Comparison of ENCODE assay signal across 10 mouse cellular contexts in genomic region chr1:155055041-155055440, GRCm38 (mm10). TPM values are rescaled to one million over a fixed set of nuclear protein-coding genes. Genes with fewer than 3 reads are reported as not detected.
A peak's percentile ranks its signal among the peaks of the same experiment; 100 is the strongest.
DNase-seq lines count a peak whose midpoint lies in the region; ATAC-seq and TF ChIP-seq lines count a peak whose summit lies in the region.
"Had no signal": no experiment of that assay in that cellular context is flagged by ENCODE, and none has a peak within 500 bp of the region (broad histone marks: within the 10 kb centered on the region; RNA-seq: fewer than 3 reads in every experiment).

No protein-coding gene starts in this region.

- no peak for ATAC-seq in heart, embryonic 12.5 days (ENCODE audit: insufficient number of reproducible peaks, low FRiP score)
- no peak for ATAC-seq in midbrain, embryonic 13.5 days
- ATAC-seq in midbrain, embryonic 11.5 days (ENCODE audit: low FRiP score), result no peak
- ATAC-seq in embryonic facial prominence, embryonic 11.5 days (replicated peaks; ENCODE audit: insufficient number of reproducible peaks, low FRiP score, low TSS enrichment, low read depth), result 0 out of 2 replicates have a peak, but pooled peaks have one; percentile 26
- ATAC-seq in activated CD4-positive, CD25-positive, alpha-beta regulatory T cell, adult 4 months, result no peak
- ATAC-seq: liver, embryonic 12.5 days had no signal

- H3K9me3 ChIP-seq in heart, embryonic 12.5 days (replicated peaks), result no peaks in the 10 kb centered on the region
- H3K9me3 ChIP-seq in midbrain, embryonic 13.5 days, result no peaks in the 10 kb centered on the region
- no peaks in the 10 kb centered on the region for H3K9me3 ChIP-seq in midbrain, embryonic 11.5 days (ENCODE audit: control insufficient read depth, low read length)
- no peaks in the 10 kb centered on the region for H3K9me3 ChIP-seq in embryonic facial prominence, embryonic 11.5 days (replicated peaks; ENCODE audit: control insufficient read depth, low read length)
- H3K9me3 ChIP-seq: G1E; liver, embryonic 12.5 days had no signal

- no peak overlapping the region for H3K4me3 ChIP-seq in heart, embryonic 12.5 days
- no peak overlapping the region for H3K4me3 ChIP-seq in midbrain, embryonic 13.5 days (replicated peaks)
- H3K4me3 ChIP-seq in midbrain, embryonic 11.5 days (ENCODE audit: low read depth, low read length), result no peak overlapping the region
- no peak overlapping the region for H3K4me3 ChIP-seq in embryonic facial prominence, embryonic 11.5 days (ENCODE audit: low read depth, low read length)
- H3K4me3 ChIP-seq in myocyte, result no peak overlapping the region
- H3K4me3 ChIP-seq: liver, embryonic 12.5 days had no signal

- H3K27me3 ChIP-seq in heart, embryonic 12.5 days (replicated peaks), result no peaks in the 10 kb centered on the region
- H3K27me3 ChIP-seq in midbrain, embryonic 13.5 days, result no peaks in the 10 kb centered on the region; the same call in 1 of the 2 replicates
- H3K27me3 ChIP-seq in midbrain, embryonic 11.5 days (ENCODE audit: control insufficient read depth, insufficient read depth, low read length), result no peaks in the 10 kb centered on the region
- no peaks in the 10 kb centered on the region for H3K27me3 ChIP-seq in embryonic facial prominence, embryonic 11.5 days (ENCODE audit: control insufficient read depth, insufficient read depth, low read length)
- no peaks in the 10 kb centered on the region for H3K27me3 ChIP-seq in myocyte (ENCODE audit: control insufficient read depth, insufficient read depth, insufficient read length)
- H3K27me3 ChIP-seq: liver, embryonic 12.5 days had no signal

- no peaks in the 10 kb centered on the region for H3K36me3 ChIP-seq in heart, embryonic 12.5 days
- no peaks in the 10 kb centered on the region for H3K36me3 ChIP-seq in midbrain, embryonic 13.5 days
- no peaks in the 10 kb centered on the region for H3K36me3 ChIP-seq in midbrain, embryonic 11.5 days (ENCODE audit: control insufficient read depth, insufficient read depth, low read length)
- no peaks in the 10 kb centered on the region for H3K36me3 ChIP-seq in embryonic facial prominence, embryonic 11.5 days (replicated peaks; ENCODE audit: control insufficient read depth, insufficient read depth, low read depth, low read length)
- H3K36me3 ChIP-seq in myocyte (ENCODE audit: control insufficient read depth, insufficient read depth), result no peaks in the 10 kb centered on the region
- H3K36me3 ChIP-seq: G1E; liver, embryonic 12.5 days had no signal

- TF ChIP-seq POLR2A in myocyte (IDR thresholded peaks at IDR 0.05; ENCODE audit: insufficient read length, low read depth), result no peak

- no peaks in the 10 kb centered on the region for H3K79me2 ChIP-seq in myocyte (ENCODE audit: control insufficient read depth, insufficient read depth)

- H3K4me2 ChIP-seq in heart, embryonic 12.5 days, result no peak overlapping the region
- H3K4me2 ChIP-seq in midbrain, embryonic 13.5 days (replicated peaks), result no peak overlapping the region
- no peak overlapping the region for H3K4me2 ChIP-seq in midbrain, embryonic 11.5 days
- no peak overlapping the region for H3K4me2 ChIP-seq in embryonic facial prominence, embryonic 11.5 days (ENCODE audit: low read depth, low read length)
- H3K4me2 ChIP-seq in myocyte (ENCODE audit: low read depth), result peak overlapping the region; percentile 19
- H3K4me2 ChIP-seq: liver, embryonic 12.5 days had no signal

- peaks cover 76% of the 10 kb centered on the region for H3K4me1 ChIP-seq in heart, embryonic 12.5 days (replicated peaks)
- H3K4me1 ChIP-seq in midbrain, embryonic 13.5 days (replicated peaks), result peaks cover 48% of the 10 kb centered on the region
- H3K4me1 ChIP-seq in midbrain, embryonic 11.5 days (ENCODE audit: control insufficient read depth, insufficient read depth, low read length), result peaks cover 19% of the 10 kb centered on the region
- no peaks in the 10 kb centered on the region; the same call in 1 of the 2 replicates for H3K4me1 ChIP-seq in embryonic facial prominence, embryonic 11.5 days (ENCODE audit: control insufficient read depth, insufficient read depth, low read length)

- H3ac ChIP-seq in myocyte (ENCODE audit: control insufficient read depth, insufficient read length), result no peak overlapping the region

- WGBS in heart, embryonic 12.5 days, result 42% methylated on average over 3 of the region's 3 CpGs
- 48% methylated on average over 3 of the region's 3 CpGs for WGBS in midbrain, embryonic 13.5 days
- 63% methylated on average over 3 of the region's 3 CpGs for WGBS in midbrain, embryonic 11.5 days
- 11% methylated on average over 3 of the region's 3 CpGs for WGBS in embryonic facial prominence, embryonic 11.5 days

- no peak for DNase-seq in heart, adult 8-10 months (ENCODE audit: low spot score)
- DNase-seq in midbrain, embryonic 11.5 days (ENCODE audit: low spot score, missing footprints), result no peak
- DNase-seq in embryonic facial prominence, embryonic 11.5 days (ENCODE audit: low spot score), result no peak
- no peak for DNase-seq in thymus, adult 18-20 months

- H3K27ac ChIP-seq in heart, embryonic 12.5 days (ENCODE audit: poor library complexity, severe bottlenecking), result peak overlapping the region; percentile 45; the same call in 1 of the 2 replicates
- peak overlapping the region; percentile 15; the same call in 1 of the 2 replicates for H3K27ac ChIP-seq in midbrain, embryonic 13.5 days
- no peak overlapping the region for H3K27ac ChIP-seq in midbrain, embryonic 11.5 days (ENCODE audit: low read depth, low read length)
- H3K27ac ChIP-seq in embryonic facial prominence, embryonic 11.5 days (replicated peaks; ENCODE audit: low read depth, low read length), result peak overlapping the region; percentile 20; the same call in 1 of the 2 replicates
- H3K27ac ChIP-seq: liver, embryonic 12.5 days had no signal

- H3K9ac ChIP-seq in heart, embryonic 12.5 days, result no peak overlapping the region
- H3K9ac ChIP-seq in midbrain, embryonic 13.5 days (replicated peaks), result no peak overlapping the region
- H3K9ac ChIP-seq in midbrain, embryonic 11.5 days (ENCODE audit: low read length), result no peak overlapping the region
- no peak overlapping the region for H3K9ac ChIP-seq in embryonic facial prominence, embryonic 11.5 days (replicated peaks; ENCODE audit: low read length)
- H3K9ac ChIP-seq: liver, embryonic 12.5 days had no signal

TF ChIP-seq in myocyte, 11 proteins besides CTCF, POLR2A, EP300 and RAD21:
- no peak for TF ChIP-seq MAX (IDR thresholded peaks at IDR 0.05; ENCODE audit: low read depth)
- no peak for TF ChIP-seq CEBPB (IDR thresholded peaks at IDR 0.05; ENCODE audit: insufficient read depth, poor library complexity, severe bottlenecking)
- TF ChIP-seq MYOD1 (IDR thresholded peaks at IDR 0.05; ENCODE audit: control insufficient read depth in 1 of 3, insufficient read length in 2 of 3, low read depth in 2 of 3), result no peak
- no peak for TF ChIP-seq TCF12 (IDR thresholded peaks at IDR 0.05; ENCODE audit: insufficient read depth, poor library complexity, severe bottlenecking)
- no peak for TF ChIP-seq TCF3 (IDR thresholded peaks at IDR 0.05; ENCODE audit: insufficient read length, low read depth)
- TF ChIP-seq E2F4 (IDR thresholded peaks at IDR 0.05; ENCODE audit: insufficient read depth), result no peak
- no peak for TF ChIP-seq REST (IDR thresholded peaks at IDR 0.05; ENCODE audit: insufficient read depth, insufficient read length)
- TF ChIP-seq USF1 (IDR thresholded peaks at IDR 0.05; ENCODE audit: low read depth), result no peak
- no peak for TF ChIP-seq SRF (IDR thresholded peaks at IDR 0.05; ENCODE audit: control insufficient read depth, insufficient read length, low read depth)
- TF ChIP-seq MYOG (IDR thresholded peaks at IDR 0.05; ENCODE audit: control insufficient read depth in 1 of 3, insufficient read depth in 1 of 3, insufficient read length in 2 of 3, low read depth in 2 of 3), result no peak
- no peak for TF ChIP-seq POLR2AphosphoS2 (IDR thresholded peaks at IDR 0.05; ENCODE audit: insufficient read length, low read depth)

RNA-seq across cellular contexts. Expression of gene Ier5, which starts 44.4 kb away (rescaled TPM):
- 8.9 and 10.9 TPM in 2 replicates for polyA plus RNA-seq in heart, embryonic 12.5 days (2016; fragmentation: Nextera tagmentation; extraction: Ambion mirVana)
- 10 to 100 TPM; 10.3 to 22.4 (median 13.3) TPM for total RNA-seq in heart, adult 8-10 months (2022)
- 5.9 and 9.4 TPM in 2 replicates for polyA plus RNA-seq in midbrain, embryonic 13.5 days (2015; fragmentation: Nextera tagmentation; extraction: Ambion mirVana)
- polyA plus RNA-seq in midbrain, embryonic 11.5 days (2014; fragmentation: Nextera tagmentation; extraction: Ambion mirVana), result 12.4 and 13.5 TPM in 2 replicates
- polyA plus RNA-seq in embryonic facial prominence, embryonic 11.5 days (2014; fragmentation: Nextera tagmentation; extraction: Ambion mirVana), result 16.4 and 19.0 TPM in 2 replicates
- polyA plus RNA-seq in myocyte (2012; fragmentation: generic; extraction: Trizol), result 21.1 TPM
- 1 to 10 TPM; 5.0 to 7.9 TPM for polyA plus RNA-seq in activated CD4-positive, CD25-positive, alpha-beta regulatory T cell, adult 4 months (2017; shearing (Covaris generic))
